Mouse (Mus musculus) cerebellum, adult 2 months (tissue): ENCODE data around the gene Clta. TPM values are rescaled to one million over a fixed set of nuclear protein-coding genes. Genes with fewer than 3 reads are reported as not detected.

Experiments
- DNase-seq, 2 experiments: peaks; one replicate each; pipeline ENCODE4 v3.0.0; 2021
- H3K27ac ChIP-seq: fragments of 200-500 bp; 2 replicates; pipeline ENCODE4 v1.5.1; 2012; ENCODE audit warnings: low read length, control low read depth, inconsistent platforms; ENCODE audit not compliant: insufficient read depth
- H3K27me3 ChIP-seq: fragments of 200-500 bp; 2 replicates; pipeline ENCODE4 v1.6.1; 2012; ENCODE audit warnings: inconsistent platforms, mild to moderate bottlenecking, low read length, moderate library complexity; ENCODE audit not compliant: control insufficient read depth, insufficient read depth
- H3K4me1 ChIP-seq: fragments of 200-500 bp; 2 replicates; pipeline ENCODE4 v1.6.1; 2011; ENCODE audit warnings: low read length; ENCODE audit not compliant: control insufficient read depth, insufficient read depth
- H3K4me3 ChIP-seq: fragments of 200-500 bp; replicated peaks from 2 replicates; pipeline ENCODE3; 2011; ENCODE audit warnings: mild to moderate bottlenecking, low read depth, low read length, control low read depth; ENCODE audit not compliant: insufficient read depth
- CTCF ChIP-seq: fragments of 200-500 bp; IDR thresholded peaks from 2 replicates; pipeline ENCODE4 v1.5.1; 2011; ENCODE audit warnings: low read depth, mild to moderate bottlenecking, control low read depth, low read length, moderate library complexity, borderline replicate concordance; ENCODE audit not compliant: insufficient read depth
- POLR2A ChIP-seq: fragments of 200-500 bp; IDR thresholded peaks from 2 replicates; pipeline ENCODE4 v1.6.1; 2011; ENCODE audit warnings: low read length, control low read depth, borderline replicate concordance; ENCODE audit not compliant: insufficient read depth
- WGBS: fragments of 180-500 bp; shearing (Covaris S2); methylation state at CpG from one replicate; pipeline ENCODE4 v1.1.7; 2018; 5-methylcytosine and 5-hydroxymethylcytosine counted together
- polyA plus RNA-seq: library from polyadenylated mRNA; depleted of rRNA; stranded (reverse); fragments of >200 nt; gene quantifications from 2 replicates; pipeline ENCODE4 v1.2.3, GENCODE M21; 2012

Gene Clta
- polyA plus RNA-seq, 1 experiment, result 486 TPM

GRCm38 (mm10) chr4:43965856-43966535 lies 38.3 kb upstream of the Clta start:
- no peaks in the 10 kb centered on the region for H3K4me1 ChIP-seq
- WGBS, result 82% methylated on average over 7 of the region's 7 CpGs
- H3K27ac ChIP-seq, result no peak overlapping the region
- H3K27me3 ChIP-seq, result no peaks in the 10 kb centered on the region
- TF ChIP-seq POLR2A (no peak), CTCF (no peak)
- DNase-seq, result no peak
- no peak overlapping the region for H3K4me3 ChIP-seq

GRCm38 (mm10) chr4:43968650-43969049 lies 35.6 kb upstream of the Clta start:
- no peak overlapping the region for H3K4me3 ChIP-seq
- H3K27ac ChIP-seq, result no peak overlapping the region
- TF ChIP-seq CTCF, result no peak
- TF ChIP-seq POLR2A, result no peak
- H3K27me3 ChIP-seq, result no peaks in the 10 kb centered on the region
- 73% methylated on average over 13 of the region's 13 CpGs for WGBS
- DNase-seq, result peak; percentile 55 to 68
- H3K4me1 ChIP-seq, result no peaks in the 10 kb centered on the region

GRCm38 (mm10) chr4:43969373-43969772 lies 34.9 kb upstream of the Clta start:
- Histone ChIP-seq H3K4me3 (no peak overlapping the region), H3K4me1 (no peaks in the 10 kb centered on the region), H3K27me3 (no peaks in the 10 kb centered on the region), H3K27ac (no peak overlapping the region)
- TF ChIP-seq POLR2A (no peak), CTCF (no peak)
- WGBS, result 18% methylated on average over 4 of the region's 4 CpGs
- no peak for DNase-seq

GRCm38 (mm10) chr4:43970393-43971330 lies 33.6 kb upstream of the Clta start:
- no peak for DNase-seq
- H3K27me3 ChIP-seq, result no peaks in the 10 kb centered on the region
- TF ChIP-seq POLR2A (no peak), CTCF (no peak)
- H3K4me3 ChIP-seq, result no peak overlapping the region
- H3K27ac ChIP-seq, result no peak overlapping the region
- WGBS, result 91% methylated on average over 20 of the region's 20 CpGs
- no peaks in the 10 kb centered on the region for H3K4me1 ChIP-seq

GRCm38 (mm10) chr4:43971541-43972136 lies 32.6 kb upstream of the Clta start:
- WGBS, result 87% methylated on average over 9 of the region's 9 CpGs
- Histone ChIP-seq H3K4me1 (no peaks in the 10 kb centered on the region), H3K27ac (peak overlapping the region; percentile 39; the same call in 1 of the 2 replicates), H3K27me3 (no peaks in the 10 kb centered on the region), H3K4me3 (no peak overlapping the region)
- DNase-seq, result no peak
- TF ChIP-seq POLR2A (no peak), CTCF (no peak)

- no peak overlapping the region for H3K4me3 ChIP-seq
- TF ChIP-seq POLR2A (no peak), CTCF (no peak)
- no peak overlapping the region; the same call in 1 of the 2 replicates for H3K27ac ChIP-seq
- no peak for DNase-seq
- H3K4me1 ChIP-seq, result no peaks in the 10 kb centered on the region
- no peaks in the 10 kb centered on the region for H3K27me3 ChIP-seq
- WGBS, result 16% methylated on average over 8 of the region's 8 CpGs
These were observed 32.1 kb upstream of the Clta start for GRCm38 (mm10) chr4:43972137-43972591.

GRCm38 (mm10) chr4:43973526-43973981 lies 30.7 kb upstream of the Clta start:
- H3K4me3 ChIP-seq, result no peak overlapping the region
- 23% methylated on average over 4 of the region's 4 CpGs for WGBS
- DNase-seq, result peak in 1 of 2 experiments; percentile 60
- H3K27me3 ChIP-seq, result no peaks in the 10 kb centered on the region
- H3K27ac ChIP-seq, result no peak overlapping the region
- TF ChIP-seq CTCF (no peak), POLR2A (no peak)
- H3K4me1 ChIP-seq, result no peaks in the 10 kb centered on the region
